Mouse (Mus musculus): ENCODE results near the gene Abtb2. TPM values are rescaled to one million over a fixed set of nuclear protein-coding genes. Genes with fewer than 3 reads are reported as not detected.

The Abtb2 gene
- total and polyA plus RNA-seq, 2 experiments from 2014 or later = 12.3 to 45.9 TPM

- DNase-seq (ENCODE audit: low spot score) (no peak), ATAC-seq (ENCODE audit: insufficient read depth, low read depth) (no peak)
- TF ChIP-seq CTCF (IDR thresholded peaks at IDR 0.05; ENCODE audit: low read depth) (no peak), EP300 (IDR thresholded peaks at IDR 0.05; ENCODE audit: low read depth) (no peak)
- Histone ChIP-seq H3K36me3 (replicated peaks; ENCODE audit: control insufficient read depth, insufficient read depth, low read length) (peaks cover 84% of the 10 kb centered on the region), H3K27me3 (ENCODE audit: control insufficient read depth, insufficient read depth, low read length) (no peaks in the 10 kb centered on the region), H3K9ac (replicated peaks; ENCODE audit: low read depth, low read length) (no peak overlapping the region), H3K9me3 (replicated peaks; ENCODE audit: control insufficient read depth, low read length) (no peaks in the 10 kb centered on the region), H3K4me2 (ENCODE audit: low read depth, low read length) (no peak overlapping the region), H3K27ac (ENCODE audit: low read depth) (peak overlapping the region; percentile 1; the same call in 1 of the 2 replicates), H3K4me3 (ENCODE audit: low read depth, low read length) (no peak overlapping the region), H3K4me1 (ENCODE audit: control insufficient read depth, insufficient read depth) (peaks cover 7% of the 10 kb centered on the region; the same call in 1 of the 2 replicates)
- 77% methylated on average over 4 of the region's 4 CpGs for WGBS
Measured at GRCm38 (mm10) chr2:103705826-103706225, 139.7 kb downstream of the Abtb2 start.

GRCm38 (mm10) chr2:103706226-103706625, 140.1 kb downstream of the Abtb2 start:
- Histone ChIP-seq H3K4me1 (ENCODE audit: control insufficient read depth, insufficient read depth) (peaks cover 7% of the 10 kb centered on the region; the same call in 1 of the 2 replicates), H3K27ac (ENCODE audit: low read depth) (peak overlapping the region; percentile 1; the same call in 1 of the 2 replicates), H3K4me3 (ENCODE audit: low read depth, low read length) (no peak overlapping the region), H3K36me3 (replicated peaks; ENCODE audit: control insufficient read depth, insufficient read depth, low read length) (peaks cover 84% of the 10 kb centered on the region), H3K9me3 (replicated peaks; ENCODE audit: control insufficient read depth, low read length) (no peaks in the 10 kb centered on the region), H3K9ac (replicated peaks; ENCODE audit: low read depth, low read length) (no peak overlapping the region), H3K27me3 (ENCODE audit: control insufficient read depth, insufficient read depth, low read length) (no peaks in the 10 kb centered on the region), H3K4me2 (ENCODE audit: low read depth, low read length) (no peak overlapping the region)
- peak; percentile 80 for DNase-seq (ENCODE audit: low spot score)
- ATAC-seq (ENCODE audit: insufficient read depth, low read depth) = peak; percentile 90
- WGBS = 6% methylated on average over 11 of the region's 11 CpGs
- TF ChIP-seq CTCF (IDR thresholded peaks at IDR 0.05; ENCODE audit: low read depth) = no peak
- no peak for TF ChIP-seq EP300 (IDR thresholded peaks at IDR 0.05; ENCODE audit: low read depth)

GRCm38 (mm10) chr2:103707056-103707776, 141.1 kb downstream of the Abtb2 start:
- DNase-seq (ENCODE audit: low spot score) = no peak
- peaks cover 84% of the 10 kb centered on the region for H3K36me3 ChIP-seq (replicated peaks; ENCODE audit: control insufficient read depth, insufficient read depth, low read length)
- no peak overlapping the region for H3K27ac ChIP-seq (ENCODE audit: low read depth)
- peaks cover 7% of the 10 kb centered on the region; the same call in 1 of the 2 replicates for H3K4me1 ChIP-seq (ENCODE audit: control insufficient read depth, insufficient read depth)
- no peak overlapping the region for H3K4me2 ChIP-seq (ENCODE audit: low read depth, low read length)
- no peaks in the 10 kb centered on the region for H3K27me3 ChIP-seq (ENCODE audit: control insufficient read depth, insufficient read depth, low read length)
- WGBS = 66% methylated on average over 6 of the region's 6 CpGs
- H3K9ac ChIP-seq (replicated peaks; ENCODE audit: low read depth, low read length) = no peak overlapping the region
- no peak for TF ChIP-seq CTCF (IDR thresholded peaks at IDR 0.05; ENCODE audit: low read depth)
- TF ChIP-seq EP300 (IDR thresholded peaks at IDR 0.05; ENCODE audit: low read depth) = no peak
- no peak for ATAC-seq (ENCODE audit: insufficient read depth, low read depth)
- H3K9me3 ChIP-seq (replicated peaks; ENCODE audit: control insufficient read depth, low read length) = no peaks in the 10 kb centered on the region
- H3K4me3 ChIP-seq (ENCODE audit: low read depth, low read length) = no peak overlapping the region

- Histone ChIP-seq H3K9me3 (replicated peaks; ENCODE audit: control insufficient read depth, low read length) (no peaks in the 10 kb centered on the region), H3K27ac (ENCODE audit: low read depth) (no peak overlapping the region), H3K4me1 (ENCODE audit: control insufficient read depth, insufficient read depth) (peaks cover 7% of the 10 kb centered on the region; the same call in 1 of the 2 replicates), H3K36me3 (replicated peaks; ENCODE audit: control insufficient read depth, insufficient read depth, low read length) (peaks cover 82% of the 10 kb centered on the region), H3K4me3 (ENCODE audit: low read depth, low read length) (no peak overlapping the region), H3K27me3 (ENCODE audit: control insufficient read depth, insufficient read depth, low read length) (no peaks in the 10 kb centered on the region), H3K9ac (replicated peaks; ENCODE audit: low read depth, low read length) (no peak overlapping the region), H3K4me2 (ENCODE audit: low read depth, low read length) (no peak overlapping the region)
- DNase-seq (ENCODE audit: low spot score) (no peak), ATAC-seq (ENCODE audit: insufficient read depth, low read depth) (no peak)
- 80% methylated on average over 7 of the region's 7 CpGs for WGBS
- no peak for TF ChIP-seq EP300 (IDR thresholded peaks at IDR 0.05; ENCODE audit: low read depth)
- no peak for TF ChIP-seq CTCF (IDR thresholded peaks at IDR 0.05; ENCODE audit: low read depth)
Measured at GRCm38 (mm10) chr2:103710849-103711248, 144.7 kb downstream of the Abtb2 start.

- H3K27me3 ChIP-seq (ENCODE audit: control insufficient read depth, insufficient read depth, low read length) = no peaks in the 10 kb centered on the region
- ATAC-seq (ENCODE audit: insufficient read depth, low read depth) = no peak
- H3K36me3 ChIP-seq (replicated peaks; ENCODE audit: control insufficient read depth, insufficient read depth, low read length) = peaks cover 94% of the 10 kb centered on the region
- no peak overlapping the region for H3K27ac ChIP-seq (ENCODE audit: low read depth)
- H3K9ac ChIP-seq (replicated peaks; ENCODE audit: low read depth, low read length) = no peak overlapping the region
- H3K4me1 ChIP-seq (ENCODE audit: control insufficient read depth, insufficient read depth) = no peaks in the 10 kb centered on the region
- no peak for TF ChIP-seq CTCF (IDR thresholded peaks at IDR 0.05; ENCODE audit: low read depth)
- TF ChIP-seq EP300 (IDR thresholded peaks at IDR 0.05; ENCODE audit: low read depth) = no peak
- no peak overlapping the region for H3K4me2 ChIP-seq (ENCODE audit: low read depth, low read length)
- WGBS = 85% methylated on average over 7 of the region's 7 CpGs
- DNase-seq (ENCODE audit: low spot score) = no peak
- no peak overlapping the region for H3K4me3 ChIP-seq (ENCODE audit: low read depth, low read length)
- H3K9me3 ChIP-seq (replicated peaks; ENCODE audit: control insufficient read depth, low read length) = no peaks in the 10 kb centered on the region
Measured at GRCm38 (mm10) chr2:103713831-103714230, 147.7 kb downstream of the Abtb2 start.
